Mouse (Mus musculus) kidney, adult 2 months (tissue): ENCODE data around the gene Aldh1l2. TPM values are rescaled to one million over a fixed set of nuclear protein-coding genes. Genes with fewer than 3 reads are reported as not detected.

ENCODE experiments used
- DNase-seq: peaks from one replicate; pipeline ENCODE4 v3.0.0; 2021
- H3K27ac ChIP-seq: fragments of 200-500 bp; 2 replicates; pipeline ENCODE4 v1.5.1; 2012; ENCODE audit warnings: low read depth, low read length, control low read depth, inconsistent platforms; ENCODE audit not compliant: insufficient read depth
- H3K27me3 ChIP-seq: fragments of 200-500 bp; replicated peaks from 2 replicates; pipeline ENCODE4 v1.6.1; 2012; ENCODE audit warnings: mild to moderate bottlenecking, moderate library complexity, low read length, inconsistent platforms; ENCODE audit not compliant: control insufficient read depth, insufficient read depth
- H3K36me3 ChIP-seq: fragments of 200-500 bp; 2 replicates; pipeline ENCODE4 v1.6.1; 2012; ENCODE audit warnings: mild to moderate bottlenecking, moderate library complexity, low read length, inconsistent platforms; ENCODE audit not compliant: control insufficient read depth, insufficient read depth
- H3K4me1 ChIP-seq: fragments of 200-500 bp; 2 replicates; pipeline ENCODE4 v1.6.1; 2011; ENCODE audit warnings: low read length; ENCODE audit not compliant: control insufficient read depth, insufficient read depth
- H3K4me3 ChIP-seq: fragments of 200-500 bp; 2 replicates; pipeline ENCODE4 v1.5.1; 2011; ENCODE audit warnings: mild to moderate bottlenecking, low read depth, low read length, control low read depth; ENCODE audit not compliant: insufficient read depth
- CTCF ChIP-seq: fragments of 200-500 bp; conservative IDR thresholded peaks from 2 replicates; pipeline ENCODE4 v1.5.1; 2011; ENCODE audit warnings: low read depth, mild to moderate bottlenecking, control low read depth, low read length, moderate library complexity, mixed read lengths; ENCODE audit not compliant: insufficient read depth, insufficient read length
- POLR2A ChIP-seq: fragments of 200-500 bp; IDR thresholded peaks from one replicate; pipeline ENCODE4 v1.6.1; 2011; ENCODE audit warnings: low read depth, low read length, control low read depth
- WGBS: fragments of 180-500 bp; shearing (Covaris S2); methylation state at CpG from one replicate; pipeline ENCODE4 v1.1.7; 2018; 5-methylcytosine and 5-hydroxymethylcytosine counted together
- polyA plus RNA-seq: library from polyadenylated mRNA; depleted of rRNA; stranded (reverse); fragments of >200 nt; gene quantifications from 2 replicates; pipeline ENCODE4 v1.2.3, GENCODE M21; 2012

Aldh1l2 gene
- polyA plus RNA-seq, 1 experiment: 1.1 TPM

DNA sequence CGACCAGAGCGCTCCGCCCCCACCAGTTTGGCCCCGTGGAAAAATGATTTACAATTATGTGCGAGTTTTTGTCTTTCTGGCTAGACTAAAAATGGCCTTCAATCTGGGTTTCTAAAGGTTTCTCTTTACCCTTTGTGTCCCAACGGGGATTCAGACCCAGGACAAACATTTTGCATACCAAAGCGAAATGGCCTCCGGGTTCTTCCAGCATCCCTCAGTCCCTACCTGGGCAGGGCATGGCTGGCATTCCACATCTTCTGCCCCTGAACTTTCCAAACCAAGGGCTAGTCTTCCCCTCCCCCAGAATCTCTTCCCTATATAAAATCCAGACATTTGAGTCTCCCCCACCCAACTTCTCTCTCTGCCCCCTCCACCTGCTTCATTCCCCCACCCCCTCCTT, 20.2 kb downstream of the Aldh1l2 start:
- 74% methylated on average over 8 of the region's 8 CpGs for WGBS
- Histone ChIP-seq H3K36me3 (no peaks in the 10 kb centered on the region), H3K4me1 (no peaks in the 10 kb centered on the region), H3K27me3 (no peaks in the 10 kb centered on the region), H3K27ac (no peak overlapping the region), H3K4me3 (no peak overlapping the region)
- TF ChIP-seq CTCF (no peak), POLR2A (no peak)
- no peak for DNase-seq

DNA sequence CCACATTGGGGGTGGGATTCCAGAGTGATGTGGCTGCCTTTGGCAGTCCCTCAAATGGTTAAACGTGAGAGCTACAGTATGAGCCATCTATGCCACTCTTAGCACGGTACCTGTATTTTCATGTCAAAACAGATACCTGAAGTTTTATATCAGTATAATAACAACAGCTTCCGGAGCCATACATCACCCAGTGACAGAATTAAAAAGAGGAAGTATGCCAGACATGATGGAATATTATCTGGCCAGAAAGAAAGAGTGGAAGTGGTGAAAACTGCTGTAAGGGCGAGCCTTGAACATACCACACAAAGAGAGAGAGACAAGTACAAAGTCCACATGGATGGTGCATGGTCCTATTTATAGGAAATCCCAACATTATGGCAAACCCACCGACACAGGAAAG, 22.6 kb downstream of the Aldh1l2 start:
- no peak for TF ChIP-seq POLR2A
- TF ChIP-seq CTCF: no peak
- DNase-seq: no peak
- no peaks in the 10 kb centered on the region for H3K4me1 ChIP-seq
- H3K4me3 ChIP-seq: no peak overlapping the region
- WGBS: 75% methylated on average over 5 of the region's 5 CpGs
- no peaks in the 10 kb centered on the region for H3K36me3 ChIP-seq
- H3K27me3 ChIP-seq: no peaks in the 10 kb centered on the region
- no peak overlapping the region for H3K27ac ChIP-seq

DNA sequence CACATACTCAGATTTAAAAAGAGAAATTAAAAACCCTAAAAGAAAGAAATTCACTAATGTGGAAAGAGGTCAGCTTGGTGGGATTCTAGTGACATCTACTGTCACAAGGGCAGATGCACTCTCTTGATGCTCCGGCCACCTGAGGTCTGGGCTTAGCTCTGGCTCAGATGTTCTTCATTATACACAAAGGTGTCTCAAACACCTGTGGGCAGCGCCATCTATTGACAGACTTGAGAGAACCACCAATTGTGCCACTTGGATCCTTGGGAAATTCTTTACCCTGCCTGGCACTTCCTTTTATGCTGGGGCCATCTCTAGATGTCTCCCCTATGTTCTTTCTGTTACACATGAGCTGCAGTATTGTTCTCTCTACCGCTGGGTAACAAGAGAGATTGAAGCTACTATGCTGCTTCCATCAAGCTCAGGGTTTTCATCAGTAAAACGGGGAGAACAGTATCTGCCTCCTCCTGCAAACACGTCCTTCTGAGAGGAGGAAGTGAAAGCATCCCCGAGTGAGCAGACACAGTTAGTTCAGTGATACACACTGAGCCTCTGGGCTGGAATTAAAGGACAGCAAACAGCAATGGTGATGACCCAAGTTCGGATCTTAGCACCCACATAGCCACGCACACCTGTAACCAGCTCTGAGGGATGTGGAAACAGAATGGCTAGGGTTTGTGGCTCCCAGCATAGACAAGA, 24.8 kb downstream of the Aldh1l2 start:
- WGBS: 61% methylated on average over 8 of the region's 8 CpGs

DNA sequence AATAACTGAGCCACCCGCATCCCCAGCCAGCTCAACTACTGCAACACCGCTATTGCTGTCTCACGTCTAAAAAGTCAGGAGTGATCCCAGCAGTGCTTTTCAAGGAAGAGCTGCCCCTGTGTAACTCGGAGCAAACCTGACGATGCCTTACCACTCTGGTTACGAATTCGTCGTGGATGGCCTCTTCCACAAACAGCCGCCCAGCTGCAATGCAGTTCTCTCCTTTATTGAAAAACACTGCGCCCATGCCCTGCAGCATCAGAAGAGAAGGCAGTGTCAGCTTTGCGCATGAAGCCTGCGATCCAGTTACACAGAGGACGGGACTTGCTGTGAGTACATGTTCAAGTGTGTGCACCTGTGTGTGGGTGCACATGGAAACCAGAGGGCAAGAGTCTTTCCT, 36.6 kb downstream of the Aldh1l2 start:
- WGBS: 61% methylated on average over 13 of the region's 13 CpGs
- H3K27ac ChIP-seq: no peak overlapping the region
- no peaks in the 10 kb centered on the region for H3K27me3 ChIP-seq
- no peaks in the 10 kb centered on the region for H3K36me3 ChIP-seq
- no peaks in the 10 kb centered on the region for H3K4me1 ChIP-seq
- no peak for DNase-seq
- TF ChIP-seq POLR2A (no peak), CTCF (no peak)
- no peak overlapping the region for H3K4me3 ChIP-seq

More for the DNA sequence above, 24.8 kb downstream of the Aldh1l2 start:
- Histone ChIP-seq H3K4me3 (no peak overlapping the region), H3K4me1 (no peaks in the 10 kb centered on the region), H3K27me3 (no peaks in the 10 kb centered on the region), H3K36me3 (no peaks in the 10 kb centered on the region), H3K27ac (no peak overlapping the region)
- DNase-seq: peak; percentile 56
- no peak for TF ChIP-seq POLR2A
- peak; percentile 57 for TF ChIP-seq CTCF

DNA sequence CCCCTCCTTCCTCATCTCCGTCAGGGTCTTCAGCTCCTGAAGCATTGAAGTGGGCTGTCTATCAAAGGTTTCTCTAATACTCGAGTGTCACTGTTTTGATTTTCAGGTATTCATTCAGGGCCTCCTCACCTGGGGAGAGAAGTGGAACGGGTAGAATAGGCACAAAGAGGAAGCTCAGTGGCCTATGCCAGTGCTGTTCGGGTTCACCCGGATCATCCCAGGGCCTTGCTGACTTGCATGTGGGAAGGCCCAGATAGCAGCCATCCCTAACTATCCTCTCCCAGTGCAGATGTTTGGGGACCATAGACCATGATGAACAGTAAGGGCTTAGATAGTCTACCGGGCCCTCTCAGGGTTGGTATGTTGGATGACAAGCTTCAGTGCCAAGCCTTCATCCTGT, 43.4 kb downstream of the Aldh1l2 start:
- 87% methylated on average over 6 of the region's 6 CpGs for WGBS
- no peaks in the 10 kb centered on the region for H3K4me1 ChIP-seq
- no peak for DNase-seq
- H3K27me3 ChIP-seq: no peaks in the 10 kb centered on the region
- H3K27ac ChIP-seq: no peak overlapping the region
- no peaks in the 10 kb centered on the region for H3K36me3 ChIP-seq
- H3K4me3 ChIP-seq: no peak overlapping the region
- no peak for TF ChIP-seq CTCF
- no peak for TF ChIP-seq POLR2A

DNA sequence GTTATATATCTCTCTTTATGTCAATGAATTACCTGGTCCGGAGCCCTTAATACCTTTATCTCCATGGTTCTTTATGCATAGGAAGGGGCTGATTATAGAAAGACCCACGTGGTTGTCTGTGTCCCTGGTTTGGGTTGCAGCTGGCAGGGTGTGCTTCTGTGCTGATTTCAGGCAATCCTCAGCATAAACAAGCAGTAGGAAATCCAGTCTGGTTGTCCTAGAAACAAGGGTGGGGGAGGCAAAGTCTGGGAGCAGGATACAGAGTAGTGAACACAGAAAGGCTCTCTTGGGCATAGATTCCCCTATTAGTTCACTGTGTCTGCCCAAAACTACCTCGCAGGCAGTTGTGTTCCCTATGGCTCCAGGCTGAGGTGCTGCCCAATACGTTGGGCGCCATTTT, 56.7 kb downstream of the Aldh1l2 start:
- Histone ChIP-seq H3K27ac (no peak overlapping the region), H3K27me3 (no peaks in the 10 kb centered on the region), H3K4me3 (no peak overlapping the region), H3K4me1 (no peaks in the 10 kb centered on the region), H3K36me3 (no peaks in the 10 kb centered on the region)
- WGBS: 87% methylated on average over 5 of the region's 5 CpGs
- DNase-seq: no peak
- TF ChIP-seq POLR2A (no peak), CTCF (no peak)

DNA sequence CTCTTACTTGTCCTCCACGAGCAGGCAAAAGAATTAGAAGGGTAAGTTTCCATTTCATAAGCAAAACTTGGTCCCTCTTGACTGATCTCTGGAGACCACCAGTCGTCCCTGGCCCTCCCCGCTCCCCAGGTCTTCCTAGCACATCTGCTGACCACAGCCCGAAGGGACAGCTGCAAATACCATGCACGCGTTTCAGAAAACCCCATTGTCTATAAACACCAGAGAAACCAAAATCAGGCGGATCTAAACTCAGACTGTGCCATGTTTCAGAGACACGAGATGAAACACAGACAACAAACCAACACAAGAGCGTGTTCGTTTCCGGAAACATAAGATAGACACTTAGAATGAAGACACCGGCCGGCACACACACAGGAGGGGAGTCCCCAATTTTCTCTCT, 58.7 kb downstream of the Aldh1l2 start:
- Histone ChIP-seq H3K36me3 (no peaks in the 10 kb centered on the region), H3K4me3 (no peak overlapping the region), H3K4me1 (no peaks in the 10 kb centered on the region), H3K27ac (no peak overlapping the region), H3K27me3 (no peaks in the 10 kb centered on the region)
- WGBS: 96% methylated on average over 13 of the region's 13 CpGs
- no peak for DNase-seq
- TF ChIP-seq CTCF: no peak
- no peak for TF ChIP-seq POLR2A

DNA sequence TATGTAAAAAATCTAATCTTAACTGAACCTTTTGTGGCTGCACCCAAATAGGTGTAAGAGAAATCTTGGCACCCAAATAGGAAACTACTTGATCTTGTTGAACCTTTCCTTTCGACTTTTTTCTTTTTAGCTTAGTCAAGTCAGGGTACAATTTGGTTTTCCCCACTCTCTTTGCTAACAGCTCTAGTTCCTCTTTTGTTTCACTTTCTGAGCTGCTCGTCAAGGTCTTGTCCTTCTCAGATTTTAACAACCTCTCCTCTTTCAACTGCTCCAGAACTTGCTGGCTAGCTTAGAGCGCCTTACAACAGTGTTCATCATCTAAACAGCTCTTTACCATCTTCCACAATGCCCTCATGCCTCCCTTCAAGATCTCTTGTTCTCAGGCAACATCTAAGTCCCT, 76.4 kb downstream of the Aldh1l2 start:
- H3K36me3 ChIP-seq: no peaks in the 10 kb centered on the region
- H3K27ac ChIP-seq: no peak overlapping the region
- H3K27me3 ChIP-seq: no peaks in the 10 kb centered on the region
- no peak for TF ChIP-seq POLR2A
- no peak for TF ChIP-seq CTCF
- DNase-seq: no peak
- H3K4me1 ChIP-seq: no peaks in the 10 kb centered on the region
- 91% methylated on average over 3 of the region's 3 CpGs for WGBS
- H3K4me3 ChIP-seq: no peak overlapping the region
